Mouse (Mus musculus) inflammation-experienced regulatory T-cells, adult 6 months (primary cell): ENCODE data around the gene Myo1h. TPM values are rescaled to one million over a fixed set of nuclear protein-coding genes. Genes with fewer than 3 reads are reported as not detected.

Source experiments
- ATAC-seq: one replicate; pipeline ENCODE4 v1.8.0; 2017
- polyA plus RNA-seq, 3 experiments: library from polyadenylated mRNA; unstranded; fragments of 100-300 nt; shearing (Covaris generic); gene quantifications; one replicate each; pipeline ENCODE4 v1.2.1; 2017

The Myo1h gene
- 1 to 10 TPM; 1.5 to 4.3 (median 2.9) TPM for polyA plus RNA-seq

- ATAC-seq = no peak
Observed at GRCm38 (mm10) chr5:114288874-114289273, at the start of gene Myo1h. Gene Myo1h, plus strand, starts transcription at chr5:114289166.

GRCm38 (mm10) chr5:114239737-114240136, 49.2 kb upstream of the Myo1h start:
- no peak for ATAC-seq

- no peak for ATAC-seq
Observed at GRCm38 (mm10) chr5:114246465-114246864, 42.5 kb upstream of the Myo1h start.

- ATAC-seq = no peak
Observed at GRCm38 (mm10) chr5:114248174-114248589, 40.8 kb upstream of the Myo1h start.

GRCm38 (mm10) chr5:114259495-114259894, 29.5 kb upstream of the Myo1h start:
- ATAC-seq = no peak

GRCm38 (mm10) chr5:114261494-114261893, 27.5 kb upstream of the Myo1h start:
- ATAC-seq = no peak

- no peak for ATAC-seq
Observed at GRCm38 (mm10) chr5:114264030-114264459, 24.9 kb upstream of the Myo1h start.

- no peak for ATAC-seq
Observed at GRCm38 (mm10) chr5:114264791-114265190, 24.2 kb upstream of the Myo1h start.

GRCm38 (mm10) chr5:114268646-114269045, 20.3 kb upstream of the Myo1h start:
- ATAC-seq = no peak

GRCm38 (mm10) chr5:114269499-114269898, 19.5 kb upstream of the Myo1h start:
- ATAC-seq = no peak

GRCm38 (mm10) chr5:114269984-114270383, 19.0 kb upstream of the Myo1h start:
- ATAC-seq = no peak

GRCm38 (mm10) chr5:114273693-114274402, 15.1 kb upstream of the Myo1h start, which contains the start of gene Foxn4:
Gene Foxn4, minus strand, starts transcription at chr5:114273807.
- ATAC-seq = no peak

- no peak for ATAC-seq
Observed at GRCm38 (mm10) chr5:114275339-114275738, 13.6 kb upstream of the Myo1h start.

GRCm38 (mm10) chr5:114275991-114276390, 13.0 kb upstream of the Myo1h start:
- no peak for ATAC-seq

- ATAC-seq = no peak
Observed at GRCm38 (mm10) chr5:114279382-114280143, 9.4 kb upstream of the Myo1h start.

GRCm38 (mm10) chr5:114282346-114282745, 6.6 kb upstream of the Myo1h start:
- ATAC-seq = no peak

- no peak for ATAC-seq
Observed at GRCm38 (mm10) chr5:114284604-114285397, 4.2 kb upstream of the Myo1h start.

GRCm38 (mm10) chr5:114285398-114285700, 3.6 kb upstream of the Myo1h start:
- no peak for ATAC-seq

- no peak for ATAC-seq
Observed at GRCm38 (mm10) chr5:114286102-114286501, 2.9 kb upstream of the Myo1h start.

- ATAC-seq = no peak
Observed at GRCm38 (mm10) chr5:114286872-114287571, 1.9 kb upstream of the Myo1h start.

- ATAC-seq = no peak
Observed at GRCm38 (mm10) chr5:114288396-114288795, 570 bp upstream of the Myo1h start.

- ATAC-seq = no peak
Observed at GRCm38 (mm10) chr5:114290004-114290403, 1.0 kb downstream of the Myo1h start.
